Mouse (Mus musculus) cortical plate, adult 2 months (tissue): Measurements from ENCODE around the gene Ndufa3. TPM values are rescaled to one million over a fixed set of nuclear protein-coding genes. Genes with fewer than 3 reads are reported as not detected.
A peak's percentile ranks its signal among the peaks of the same experiment; 100 is the strongest.

Experiments used
- H3K27ac ChIP-seq: fragments of 200-500 bp; 2 replicates; pipeline ENCODE4 v1.5.1; 2012; ENCODE audit warnings: low read length, control low read depth, inconsistent platforms; ENCODE audit not compliant: insufficient read depth
- H3K4me1 ChIP-seq: fragments of 200-500 bp; 2 replicates; pipeline ENCODE4 v1.6.1; 2011; ENCODE audit warnings: low read length; ENCODE audit not compliant: control insufficient read depth, insufficient read depth
- H3K4me3 ChIP-seq: fragments of 200-500 bp; 2 replicates; pipeline ENCODE4 v1.5.1; 2011; ENCODE audit warnings: mild to moderate bottlenecking, low read length, control low read depth; ENCODE audit not compliant: insufficient read depth
- CTCF ChIP-seq: fragments of 200-500 bp; IDR thresholded peaks from 2 replicates; pipeline ENCODE4 v1.5.1; 2011; ENCODE audit warnings: mild to moderate bottlenecking, control low read depth, low read length; ENCODE audit not compliant: insufficient read depth; ENCODE audit errors: extremely low read depth
- POLR2A ChIP-seq: fragments of 200-500 bp; IDR thresholded peaks from 2 replicates; pipeline ENCODE4 v1.6.1; 2011; ENCODE audit warnings: mild to moderate bottlenecking, low read length, control low read depth; ENCODE audit not compliant: insufficient read depth; ENCODE audit errors: extremely low read depth
- polyA plus RNA-seq: library from polyadenylated mRNA; depleted of rRNA; stranded (reverse); fragments of >200 nt; gene quantifications from 2 replicates; pipeline ENCODE4 v1.2.3, GENCODE M21; 2012

The Ndufa3 gene
- polyA plus RNA-seq, 1 experiment: 413 TPM

GRCm38 (mm10) chr7:3607391-3607790 is 9.8 kb upstream of the Ndufa3 start:
- Histone ChIP-seq H3K27ac (no peak overlapping the region), H3K4me3 (no peak overlapping the region), H3K4me1 (no peaks in the 10 kb centered on the region)
- TF ChIP-seq POLR2A (no peak), CTCF (no peak)

- TF ChIP-seq CTCF (no peak), POLR2A (no peak)
- no peaks in the 10 kb centered on the region for H3K4me1 ChIP-seq
- H3K4me3 ChIP-seq: no peak overlapping the region
- H3K27ac ChIP-seq: no peak overlapping the region
Measured at GRCm38 (mm10) chr7:3608668-3609067, 8.5 kb upstream of the Ndufa3 start.

GRCm38 (mm10) chr7:3609082-3609481 is 8.1 kb upstream of the Ndufa3 start:
- H3K4me3 ChIP-seq: no peak overlapping the region
- H3K27ac ChIP-seq: no peak overlapping the region
- TF ChIP-seq POLR2A: no peak
- TF ChIP-seq CTCF: no peak
- no peaks in the 10 kb centered on the region for H3K4me1 ChIP-seq

- Histone ChIP-seq H3K27ac (no peak overlapping the region), H3K4me3 (no peak overlapping the region), H3K4me1 (no peaks in the 10 kb centered on the region)
- TF ChIP-seq POLR2A (no peak), CTCF (no peak)
Measured at GRCm38 (mm10) chr7:3610437-3610836, 6.7 kb upstream of the Ndufa3 start.

- Histone ChIP-seq H3K4me1 (no peaks in the 10 kb centered on the region), H3K27ac (no peak overlapping the region), H3K4me3 (no peak overlapping the region)
- TF ChIP-seq POLR2A (no peak), CTCF (no peak)
Measured at GRCm38 (mm10) chr7:3611006-3611405, 6.2 kb upstream of the Ndufa3 start.

DNA sequence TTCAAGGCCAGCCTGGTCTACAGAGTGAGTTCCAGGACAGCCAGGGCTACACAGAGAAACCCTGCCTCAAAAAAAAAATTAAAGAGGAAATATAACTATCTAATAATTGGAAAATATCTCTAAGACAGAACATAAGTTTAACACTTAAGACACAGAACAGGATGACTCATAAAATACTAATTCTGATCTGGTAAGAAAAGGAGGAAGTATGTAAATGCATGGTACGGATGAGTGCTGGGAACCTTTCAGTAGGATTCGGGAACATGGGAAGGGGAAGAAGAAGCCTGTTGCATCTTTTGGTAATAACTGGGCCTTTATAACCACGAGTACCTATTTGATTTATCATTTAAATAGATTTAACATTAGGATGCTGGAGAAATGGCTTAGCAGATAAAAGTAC is 3.2 kb upstream of the Ndufa3 start:
- 0 out of 2 replicates have a peak, but pooled peaks cover 2% of the 10 kb centered on the region for H3K4me1 ChIP-seq
- no peak overlapping the region for H3K4me3 ChIP-seq
- no peak for TF ChIP-seq CTCF
- TF ChIP-seq POLR2A: no peak
- no peak overlapping the region for H3K27ac ChIP-seq

GRCm38 (mm10) chr7:3616057-3616388 is 1.1 kb upstream of the Ndufa3 start, which contains the start of gene Oscar:
Oscar (minus strand) TSS chr7:3616157.
- TF ChIP-seq POLR2A (no peak), CTCF (no peak)
- Histone ChIP-seq H3K4me1 (0 out of 2 replicates have a peak, but pooled peaks cover 2% of the 10 kb centered on the region), H3K4me3 (peak within 1 kb of the TSS; percentile 88; the same call in 1 of the 2 replicates), H3K27ac (no peak within 1 kb of the TSS)

GRCm38 (mm10) chr7:3616389-3617241 is 558 bp upstream of the Ndufa3 start:
- TF ChIP-seq CTCF (peak; percentile 48), POLR2A (no peak)
- Histone ChIP-seq H3K27ac (no peak overlapping the region), H3K4me3 (peak overlapping the region; percentile 88; the same call in 1 of the 2 replicates), H3K4me1 (0 out of 2 replicates have a peak, but pooled peaks cover 2% of the 10 kb centered on the region)

DNA sequence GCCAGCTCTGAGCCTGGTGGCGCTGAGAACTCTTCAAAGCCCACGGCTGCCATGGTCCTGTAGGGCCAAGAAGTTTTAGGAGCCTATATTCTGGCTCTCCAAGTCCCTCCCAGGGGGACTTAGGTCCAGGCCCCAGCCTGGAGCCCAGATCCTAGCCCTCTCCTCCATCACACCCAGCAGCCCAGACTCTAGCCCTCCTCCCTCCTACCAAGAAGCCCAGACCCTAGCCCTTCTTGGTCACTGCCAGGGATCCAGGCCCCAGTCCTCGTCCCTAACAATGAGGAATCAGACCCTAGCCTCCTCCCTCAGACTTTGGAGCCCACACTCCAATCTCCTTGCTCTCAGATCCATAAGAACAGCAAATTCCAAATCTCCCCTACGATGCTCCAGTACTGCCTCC is 11.9 kb downstream of the Ndufa3 start:
- TF ChIP-seq CTCF (no peak), POLR2A (no peak)
- Histone ChIP-seq H3K4me3 (peak overlapping the region; percentile 81), H3K4me1 (peaks cover 3% of the 10 kb centered on the region), H3K27ac (no peak overlapping the region)
